Mouse (Mus musculus) MEL (cell line): ENCODE data around the gene Adamts4. TPM values are rescaled to one million over a fixed set of nuclear protein-coding genes. Genes with fewer than 3 reads are reported as not detected.

Source experiments
- DNase-seq: peaks from one replicate; pipeline ENCODE4 v3.0.0; 2011; ENCODE audit warnings: low read depth, low spot score
- H3K27ac ChIP-seq: 2 replicates; pipeline ENCODE4 v1.5.1; 2012; ENCODE audit warnings: low read depth, mild to moderate bottlenecking, control low read depth, low read length, moderate library complexity; ENCODE audit not compliant: control insufficient read depth
- H3K27me3 ChIP-seq, 2 experiments: fragments of 150-350 bp in 1 of 2; sonication (generic) in 1 of 2; 2 replicates each; pipeline ENCODE4 v1.6.1; 2012; ENCODE audit warnings: low read length in 2 of 2, mild to moderate bottlenecking in 2 of 2, improper control_type of control experiment in 1 of 2, moderate library complexity in 1 of 2; ENCODE audit not compliant: insufficient read depth in 2 of 2, control insufficient read depth in 1 of 2
- H3K36me3 ChIP-seq, 2 experiments: 2 replicates each; pipeline ENCODE4 v1.6.1; 2012 to 2014; ENCODE audit warnings: low read length in 2 of 2, improper control_type of control experiment in 1 of 2, inconsistent platforms in 1 of 2, mild to moderate bottlenecking in 1 of 2; ENCODE audit not compliant: insufficient read depth in 2 of 2, control insufficient read depth in 1 of 2
- H3K4me1 ChIP-seq, 2 experiments: fragments of 150-350 bp in 1 of 2; sonication (generic) in 1 of 2; 2 replicates each; pipeline ENCODE4 v1.6.1; 2012; ENCODE audit warnings: low read length in 2 of 2, improper control_type of control experiment in 1 of 2, mild to moderate bottlenecking in 1 of 2; ENCODE audit not compliant: insufficient read depth in 2 of 2, control insufficient read depth in 1 of 2
- H3K4me3 ChIP-seq, 2 experiments: fragments of 150-350 bp in 1 of 2; sonication (generic) in 1 of 2; 2 replicates each; pipeline ENCODE4 v1.5.1; 2012; ENCODE audit warnings: low read depth in 2 of 2, low read length in 2 of 2, mild to moderate bottlenecking in 2 of 2, moderate library complexity in 2 of 2, control low read depth in 1 of 2, improper control_type of control experiment in 1 of 2; ENCODE audit not compliant: control insufficient read depth in 1 of 2, insufficient read depth in 1 of 2
- H3K79me2 ChIP-seq: 2 replicates; pipeline ENCODE4 v1.6.1; 2012; ENCODE audit warnings: mild to moderate bottlenecking, low read length, moderate library complexity; ENCODE audit not compliant: control insufficient read depth, poor library complexity, insufficient read depth
- H3K9ac ChIP-seq: 2 replicates; pipeline ENCODE4 v1.6.1; 2012; ENCODE audit warnings: low read depth, mild to moderate bottlenecking, control low read depth, low read length, moderate library complexity; ENCODE audit not compliant: control insufficient read depth, poor library complexity, severe bottlenecking
- H3K9me3 ChIP-seq: fragments of 150-350 bp; sonication (generic); replicated peaks from 2 replicates; pipeline ENCODE4 v1.6.1; 2012; ENCODE audit warnings: mild to moderate bottlenecking, low read length, improper control_type of control experiment, moderate library complexity; ENCODE audit not compliant: insufficient read depth
- ELF1 ChIP-seq: IDR thresholded peaks from 2 replicates; pipeline ENCODE4 v1.6.1; 2014; ENCODE audit warnings: low read depth, mild to moderate bottlenecking, inconsistent platforms, low read length, improper control_type of control experiment, moderate library complexity
- EP300 ChIP-seq, 2 experiments: IDR thresholded peaks; 2 replicates each; pipeline ENCODE4 v1.6.1; 2011; ENCODE audit warnings: improper control_type of control experiment in 2 of 2, low read length in 2 of 2, low read depth in 1 of 2, mild to moderate bottlenecking in 1 of 2
- ETS1 ChIP-seq: IDR thresholded peaks from 2 replicates; pipeline ENCODE4 v1.6.1; 2012; ENCODE audit warnings: low read depth, mild to moderate bottlenecking, inconsistent platforms, low read length, improper control_type of control experiment, moderate library complexity
- HCFC1 ChIP-seq: IDR thresholded peaks from 2 replicates; pipeline ENCODE4 v1.6.1; 2012; ENCODE audit warnings: low read depth, mild to moderate bottlenecking, inconsistent platforms, low read length, improper control_type of control experiment, moderate library complexity
- KAT2A ChIP-seq: conservative IDR thresholded peaks from 2 replicates; pipeline ENCODE4 v1.6.1; 2012; ENCODE audit warnings: low read depth, low read length, improper control_type of control experiment, inconsistent platforms
- MAX ChIP-seq: IDR thresholded peaks from 2 replicates; pipeline ENCODE4 v1.6.1; 2011; ENCODE audit warnings: low read length, improper control_type of control experiment
- NELFE ChIP-seq: IDR thresholded peaks from 2 replicates; pipeline ENCODE4 v1.6.1; 2011; ENCODE audit warnings: low read depth, low read length, improper control_type of control experiment
- POLR2A ChIP-seq, 2 experiments: IDR thresholded peaks; 2 replicates each; pipeline ENCODE4 v1.6.1; 2011 to 2012; ENCODE audit warnings: low read length in 2 of 2, mild to moderate bottlenecking in 2 of 2, control low read depth in 1 of 2, improper control_type of control experiment in 1 of 2, low read depth in 1 of 2, moderate library complexity in 1 of 2; ENCODE audit not compliant: control insufficient read depth in 1 of 2, insufficient read depth in 1 of 2, poor library complexity in 1 of 2
- POLR2AphosphoS2 ChIP-seq: IDR thresholded peaks from 2 replicates; pipeline ENCODE4 v1.6.1; 2011; ENCODE audit warnings: low read length, improper control_type of control experiment
- SIN3A ChIP-seq: IDR thresholded peaks from 2 replicates; pipeline ENCODE4 v1.6.1; 2012; ENCODE audit warnings: low read length, improper control_type of control experiment, inconsistent platforms
- TAL1 ChIP-seq: IDR thresholded peaks from 2 replicates; pipeline ENCODE4 v1.6.1; 2012; ENCODE audit warnings: mild to moderate bottlenecking, inconsistent platforms, low read length, moderate library complexity, mixed read lengths
- TBP ChIP-seq: IDR thresholded peaks from 2 replicates; pipeline ENCODE4 v1.8.0; 2011; ENCODE audit warnings: low read depth, low read length, improper control_type of control experiment
- TCF12 ChIP-seq: IDR thresholded peaks from 2 replicates; pipeline ENCODE4 v1.6.1; 2014; ENCODE audit warnings: low read depth, mild to moderate bottlenecking, inconsistent platforms, low read length, improper control_type of control experiment, moderate library complexity
- USF1 ChIP-seq: IDR thresholded peaks from 2 replicates; pipeline ENCODE4 v1.6.1; 2014; ENCODE audit warnings: low read depth, mild to moderate bottlenecking, inconsistent platforms, low read length, improper control_type of control experiment, moderate library complexity
- ZKSCAN1 ChIP-seq: IDR thresholded peaks from 2 replicates; pipeline ENCODE4 v1.6.1; 2012; ENCODE audit warnings: low read depth, mild to moderate bottlenecking, inconsistent platforms, low read length, improper control_type of control experiment, moderate library complexity
- ZMIZ1 ChIP-seq: IDR thresholded peaks from 2 replicates; pipeline ENCODE4 v1.6.1; 2012; ENCODE audit warnings: low read depth, mild to moderate bottlenecking, inconsistent platforms, low read length, improper control_type of control experiment, moderate library complexity
- polyA plus RNA-seq, 2 experiments: library from polyadenylated mRNA; stranded (reverse) in 1 of 2; unstranded in 1 of 2; fragments of >175 nt in 1 of 2; fragments of >200 nt in 1 of 2; gene quantifications; 2 replicates each; pipeline versions ENCODE4 v1.2.1 to v1.2.4; 2012; ENCODE audit warnings: low replicate concordance in 2 of 2, low read depth in 1 of 2; ENCODE audit not compliant: insufficient read length in 2 of 2, insufficient read depth in 1 of 2, missing spikeins in 1 of 2
- total RNA-seq: library from RNA; depleted of rRNA; stranded (reverse); fragments of 300-350 nt; gene quantifications from 2 replicates; pipeline ENCODE4 v1.2.3, GENCODE M21; 2012

Gene Adamts4
- total and polyA plus RNA-seq, 3 experiments, result 0.03 TPM; not detected in 2

DNA sequence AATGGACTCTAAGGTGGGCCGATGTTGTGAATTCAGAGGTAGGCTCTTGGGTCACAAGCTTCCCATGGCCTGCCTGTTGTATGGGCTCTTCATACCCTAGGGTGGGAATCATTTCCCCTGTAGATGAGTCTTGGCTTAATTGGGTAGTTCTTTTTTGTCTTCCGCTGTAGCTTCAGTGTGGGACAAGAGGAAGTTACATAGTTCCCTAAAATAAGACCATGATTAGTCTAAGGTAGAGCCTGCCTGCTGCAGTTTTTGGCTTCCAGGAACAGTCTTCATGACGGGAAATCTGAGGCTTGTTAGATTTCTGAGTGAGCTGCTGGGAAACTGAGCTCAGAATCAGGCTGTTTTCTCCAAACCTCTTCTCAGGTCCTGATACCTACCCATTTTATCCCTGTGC is 21.9 kb downstream of the Adamts4 start:
- Histone ChIP-seq H3K9ac (peak overlapping the region; percentile 51), H3K9me3 (no peaks in the 10 kb centered on the region), H3K27ac (peak overlapping the region; percentile 53), H3K79me2 (no peaks in the 10 kb centered on the region; the same call in 1 of the 2 replicates), H3K36me3 (peaks cover 1 to 29% of the 10 kb centered on the region in 2 experiments; a peak in 3 of 4 replicates), H3K4me3 (peak overlapping the region; percentile 73 to 89), H3K4me1 (peaks cover 13 to 21% of the 10 kb centered on the region in 2 experiments), H3K27me3 (no peaks in the 10 kb centered on the region)
- peak; percentile 76 for DNase-seq
- no peak for TF ChIP-seq USF1
- TF ChIP-seq TBP, result no peak
- TF ChIP-seq TAL1, result no peak
- peak; percentile 35; the same call in 1 of the 2 replicates for TF ChIP-seq SIN3A
- TF ChIP-seq ELF1, result 0 out of 2 replicates have a peak, but pooled peaks have one; percentile 28
- TF ChIP-seq ZKSCAN1, result no peak
- no peak for TF ChIP-seq POLR2AphosphoS2
- no peak for TF ChIP-seq KAT2A
- TF ChIP-seq EP300 (IDR thresholded peaks at IDR 0.05; ENCODE audit: low read depth in 1 of 2, low read length in 2 of 2), result peak in 1 of 2 experiments; percentile 57; a peak in 1 of 4 replicates
- TF ChIP-seq ETS1, result peak; percentile 42; the same call in 1 of the 2 replicates
- 0 out of 2 replicates have a peak, but pooled peaks have one; percentile 49 for TF ChIP-seq HCFC1
- TF ChIP-seq TCF12, result no peak
- 0 out of 2 replicates have a peak, but pooled peaks have one; percentile 3 for TF ChIP-seq NELFE
- TF ChIP-seq ZMIZ1, result no peak
- no peak for TF ChIP-seq MAX

DNA sequence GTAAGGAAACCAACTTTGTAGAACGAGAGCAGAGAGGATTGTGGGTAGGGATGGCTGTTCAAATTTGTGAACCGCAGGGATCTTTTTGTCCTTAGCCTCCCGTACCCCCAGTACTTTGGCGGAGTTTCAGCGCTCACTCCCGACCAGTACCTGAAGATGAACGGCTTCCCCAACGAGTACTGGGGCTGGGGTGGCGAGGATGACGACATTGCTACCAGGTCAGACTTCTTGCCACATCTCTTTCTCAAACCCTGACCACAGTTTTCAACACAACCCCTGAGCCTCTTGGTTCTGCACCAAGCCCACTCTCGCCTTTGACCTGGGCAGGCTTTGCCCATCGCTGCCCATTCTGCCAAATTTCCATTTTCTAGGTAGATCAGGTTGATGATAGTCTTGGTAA is 23.9 kb downstream of the Adamts4 start:
- no peaks in the 10 kb centered on the region for H3K27me3 ChIP-seq
- no peak for DNase-seq
- peaks cover 13 to 17% of the 10 kb centered on the region in 2 experiments for H3K4me1 ChIP-seq
- H3K36me3 ChIP-seq, result peaks cover 1 to 26% of the 10 kb centered on the region in 2 experiments
- H3K9me3 ChIP-seq, result no peaks in the 10 kb centered on the region
- no peak for TF ChIP-seq EP300 (IDR thresholded peaks at IDR 0.05; ENCODE audit: low read depth in 1 of 2, low read length in 2 of 2)
- TF ChIP-seq ZMIZ1, result 0 out of 2 replicates have a peak, but pooled peaks have one; percentile 10
- peak in 1 of 2 experiments; percentile 24; a peak in 1 of 4 replicates for TF ChIP-seq POLR2A (IDR thresholded peaks at IDR 0.05; ENCODE audit: control insufficient read depth in 1 of 2, insufficient read depth in 1 of 2, low read depth in 1 of 2, low read length in 2 of 2, poor library complexity in 1 of 2)
- H3K4me3 ChIP-seq, result no peak overlapping the region
- no peak overlapping the region for H3K9ac ChIP-seq
- H3K27ac ChIP-seq, result no peak overlapping the region
- no peaks in the 10 kb centered on the region; the same call in 1 of the 2 replicates for H3K79me2 ChIP-seq
